Mouse (Mus musculus): Measurements from ENCODE around the gene Olfr532. TPM values are rescaled to one million over a fixed set of nuclear protein-coding genes. Genes with fewer than 3 reads are reported as not detected.

The Olfr532 gene
- total RNA-seq (2023) = not detected in 4 replicates

DNA sequence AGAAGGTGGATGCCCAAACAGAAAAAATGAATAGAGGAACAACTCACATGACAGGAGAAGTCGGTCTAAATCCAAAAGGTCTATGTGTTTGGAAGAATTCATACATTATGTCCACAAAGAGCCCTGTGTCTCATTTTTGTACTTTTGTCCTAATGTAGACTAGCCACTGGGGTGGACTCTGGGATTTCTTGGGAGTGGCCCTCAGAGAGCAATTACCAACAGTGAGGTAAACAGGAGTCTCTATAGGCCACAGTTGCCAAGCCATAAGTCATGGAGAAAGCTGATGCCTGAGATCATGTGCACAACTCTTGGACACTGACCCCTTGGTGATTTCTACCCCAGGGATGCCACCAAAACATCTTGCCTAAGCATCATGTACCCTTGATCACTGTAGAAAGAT, at the start of gene Olfr532:
Olfr532 (minus strand) TSS at position 101 of the 400 bp plus-strand sequence.

DNA sequence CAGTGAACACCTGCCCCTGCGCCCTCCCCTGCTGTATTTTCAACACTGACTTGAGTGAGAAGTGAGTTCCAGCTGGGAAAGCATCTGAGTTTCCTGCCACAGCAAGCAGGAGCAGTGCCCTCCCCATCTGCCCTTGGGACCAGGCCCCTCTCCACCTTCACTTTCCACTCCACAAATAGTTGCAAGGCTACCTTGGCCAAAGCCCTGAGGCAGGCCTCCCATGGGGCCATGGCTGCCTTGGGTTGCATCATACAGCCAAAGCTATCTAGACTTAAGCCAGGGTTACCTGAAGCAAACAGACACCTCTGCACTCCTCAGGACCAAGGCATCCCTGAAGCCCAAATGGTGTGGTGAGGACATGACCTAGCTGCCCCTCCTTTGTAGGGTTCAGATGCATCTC, 41.6 kb upstream of the Olfr532 start, which contains the start of gene Olfr533:
Olfr533 (plus strand) TSS at position 301 of the 400 bp plus-strand sequence.

GRCm38 (mm10) chr7:140402818-140403217, 18.6 kb downstream of the Olfr532 start, which contains the start of gene Olfr531:
Gene Olfr531, minus strand, starts transcription at chr7:140402918.

GRCm38 (mm10) chr7:140376231-140376630, 45.2 kb downstream of the Olfr532 start, which contains the start of gene Olfr530:
Gene Olfr530, minus strand, starts transcription at chr7:140376331.

Other genes starting within 250 kb of the Olfr532 start
- gene Olfr523, start 248.4 kb downstream of the Olfr532 start, total RNA-seq (2023) = not detected in 4 replicates
- gene Olfr524, start 215.7 kb downstream of the Olfr532 start, total RNA-seq (2023) = not detected in 4 replicates
- gene Cd163l1, start 203.4 kb downstream of the Olfr532 start, total RNA-seq (2023) = not detected in 4 replicates
- not detected in 4 replicates for gene 5830411N06Rik, start 174.4 kb downstream of the Olfr532 start, total RNA-seq (2023)
- gene Olfr525, start 100.8 kb downstream of the Olfr532 start, total RNA-seq (2023) = not detected in 4 replicates
- not detected in 4 replicates for gene Olfr527, start 87.6 kb downstream of the Olfr532 start, total RNA-seq (2023)
- not detected in 4 replicates for gene Olfr60, start 60.0 kb downstream of the Olfr532 start, total RNA-seq (2023)
- not detected in 4 replicates for gene Olfr530, start 45.3 kb downstream of the Olfr532 start, total RNA-seq (2023)
- not detected in 4 replicates for gene Olfr531, start 18.7 kb downstream of the Olfr532 start, total RNA-seq (2023)
- not detected in 4 replicates for gene Olfr533, start 41.7 kb upstream of the Olfr532 start, total RNA-seq (2023)
- not detected in 4 replicates for gene Olfr535, start 62.6 kb upstream of the Olfr532 start, total RNA-seq (2023)
- not detected in 4 replicates for gene Olfr536, start 85.8 kb upstream of the Olfr532 start, total RNA-seq (2023)
- not detected in 4 replicates for gene Olfr538, start 146.2 kb upstream of the Olfr532 start, total RNA-seq (2023)
- gene Olfr46, start 179.6 kb upstream of the Olfr532 start, total RNA-seq (2023) = not detected in 4 replicates
- not detected in 4 replicates for gene Olfr61, start 207.3 kb upstream of the Olfr532 start, total RNA-seq (2023)
- gene Olfr53, start 224.8 kb upstream of the Olfr532 start, total RNA-seq (2023) = not detected in 4 replicates
- gene Olfr539, start 238.3 kb upstream of the Olfr532 start, total RNA-seq (2023) = not detected in 4 replicates

All from B cell, adult 62 days (primary cell).